Mouse (Mus musculus): ENCODE data around the gene Gsc. TPM values are rescaled to one million over a fixed set of nuclear protein-coding genes. Genes with fewer than 3 reads are reported as not detected.

The Gsc gene
- polyA plus RNA-seq, 1 experiment from 2014 or later, result 1.4 TPM

DNA sequence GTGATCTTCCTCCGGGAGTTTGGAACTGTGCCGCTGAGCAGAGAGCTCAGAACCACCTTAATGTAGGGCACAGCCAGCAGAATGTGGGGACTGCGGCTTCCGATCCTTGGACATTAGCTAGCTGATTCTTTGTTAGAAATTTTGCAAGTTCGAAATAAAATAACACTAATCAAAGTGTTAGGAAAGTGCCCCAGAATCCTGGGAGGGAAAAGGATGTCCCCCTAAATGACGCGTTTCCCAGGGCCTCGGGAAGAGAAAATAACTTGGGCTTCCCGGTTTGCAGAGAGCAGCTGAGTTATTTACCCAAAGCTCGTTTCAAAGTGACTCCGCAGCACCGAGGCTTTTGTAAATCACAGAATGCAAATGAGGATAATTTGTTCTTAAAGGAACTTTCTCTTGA is 3.9 kb upstream of the Gsc start:
- H3K9me3 ChIP-seq (ENCODE audit: control insufficient read depth, low read length), result no peaks in the 10 kb centered on the region
- H3K27me3 ChIP-seq (replicated peaks; ENCODE audit: control insufficient read depth, insufficient read depth, low read length), result peaks cover 86% of the 10 kb centered on the region
- H3K27ac ChIP-seq (ENCODE audit: low read depth, low read length), result no peak overlapping the region
- H3K9ac ChIP-seq (ENCODE audit: low read depth, low read length), result no peak overlapping the region
- no peak overlapping the region for H3K4me2 ChIP-seq
- ATAC-seq (replicated peaks; ENCODE audit: low FRiP score) (no peak), DNase-seq (ENCODE audit: low spot score) (peak; percentile 36)
- WGBS, result 3% methylated on average over 12 of the region's 12 CpGs
- no peak overlapping the region for H3K4me3 ChIP-seq (ENCODE audit: low read depth, low read length)
- H3K36me3 ChIP-seq (ENCODE audit: control insufficient read depth, insufficient read depth, low read length), result no peaks in the 10 kb centered on the region
- no peaks in the 10 kb centered on the region for H3K4me1 ChIP-seq (replicated peaks; ENCODE audit: control insufficient read depth, insufficient read depth, low read length)

DNA sequence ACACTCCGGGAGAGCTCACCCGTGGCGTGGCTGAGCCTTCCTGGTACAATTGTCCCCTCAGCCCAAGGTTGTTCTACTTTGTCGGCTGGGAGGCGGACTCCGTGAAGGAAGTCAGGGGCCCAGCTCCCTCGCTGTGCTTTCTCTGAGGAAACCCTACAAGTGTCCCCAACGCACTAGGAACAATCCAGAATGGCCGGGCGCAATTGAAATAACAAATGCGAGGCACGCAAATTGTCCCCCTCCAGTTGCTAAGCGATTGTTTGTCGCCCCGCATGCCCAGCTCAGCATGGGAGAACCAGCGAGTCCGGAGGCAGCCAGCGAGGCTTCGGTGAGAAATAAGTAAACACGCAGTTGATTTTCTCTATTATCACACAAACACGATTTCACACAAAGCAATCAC is 2.8 kb upstream of the Gsc start:
- no peaks in the 10 kb centered on the region for H3K36me3 ChIP-seq (ENCODE audit: control insufficient read depth, insufficient read depth, low read length)
- no peaks in the 10 kb centered on the region for H3K9me3 ChIP-seq (ENCODE audit: control insufficient read depth, low read length)
- H3K9ac ChIP-seq (ENCODE audit: low read depth, low read length), result no peak overlapping the region
- H3K4me1 ChIP-seq (replicated peaks; ENCODE audit: control insufficient read depth, insufficient read depth, low read length), result no peaks in the 10 kb centered on the region
- 3% methylated on average over 21 of the region's 21 CpGs for WGBS
- no peak overlapping the region for H3K4me2 ChIP-seq
- no peak overlapping the region for H3K4me3 ChIP-seq (ENCODE audit: low read depth, low read length)
- H3K27ac ChIP-seq (ENCODE audit: low read depth, low read length), result no peak overlapping the region
- no peak for ATAC-seq (replicated peaks; ENCODE audit: low FRiP score)
- H3K27me3 ChIP-seq (replicated peaks; ENCODE audit: control insufficient read depth, insufficient read depth, low read length), result peaks cover 95% of the 10 kb centered on the region
- peak; percentile 39 for DNase-seq (ENCODE audit: low spot score)

DNA sequence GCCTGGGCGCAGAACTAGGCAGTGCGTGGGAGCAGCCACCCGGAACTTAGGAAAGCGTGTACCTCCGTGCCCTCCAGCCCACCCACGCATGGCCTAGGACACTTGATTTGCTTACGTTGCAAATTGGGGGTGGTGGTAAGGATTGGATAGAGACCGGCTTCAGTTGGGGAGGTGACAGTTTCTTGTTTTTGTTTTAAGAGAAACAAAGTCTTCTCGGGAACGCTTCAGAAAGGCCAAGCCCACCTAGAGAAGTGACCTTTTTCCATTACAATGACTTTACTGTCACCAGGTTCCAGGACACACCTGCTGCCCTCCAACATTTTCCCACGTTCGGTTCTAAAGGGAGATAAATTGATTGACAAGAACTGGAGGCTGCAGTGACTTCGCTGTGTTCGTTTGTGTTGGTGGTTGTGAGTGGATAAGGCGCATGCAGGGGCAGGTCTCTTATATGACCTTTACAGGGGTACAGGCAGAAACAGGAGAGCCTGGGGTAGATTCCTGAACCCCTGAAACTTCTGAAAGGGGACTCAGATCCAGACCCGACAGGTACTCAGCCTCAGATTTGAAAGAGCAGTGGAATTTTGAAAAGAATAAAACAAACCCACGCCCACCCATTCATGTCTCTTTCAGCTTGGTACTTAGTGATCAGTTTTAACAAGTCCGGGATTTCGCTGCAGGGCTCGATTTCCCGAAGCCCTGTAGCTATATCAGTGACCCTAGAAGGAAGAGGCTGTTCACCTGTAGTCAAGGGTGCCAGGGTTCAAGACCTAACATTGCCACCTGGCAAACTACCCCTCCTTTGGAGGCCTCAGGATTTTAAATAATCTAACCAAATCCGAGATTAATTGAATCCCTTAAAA is 2.0 kb upstream of the Gsc start:
- DNase-seq (ENCODE audit: low spot score), result peak; percentile 35
- WGBS, result 4% methylated on average over 22 of the region's 22 CpGs
- H3K4me3 ChIP-seq (ENCODE audit: low read depth, low read length), result no peak overlapping the region
- no peak overlapping the region for H3K27ac ChIP-seq (ENCODE audit: low read depth, low read length)
- H3K4me2 ChIP-seq, result no peak overlapping the region
- H3K4me1 ChIP-seq (replicated peaks; ENCODE audit: control insufficient read depth, insufficient read depth, low read length), result no peaks in the 10 kb centered on the region
- peaks cover 96% of the 10 kb centered on the region for H3K27me3 ChIP-seq (replicated peaks; ENCODE audit: control insufficient read depth, insufficient read depth, low read length)
- H3K9ac ChIP-seq (ENCODE audit: low read depth, low read length), result no peak overlapping the region
- no peak for ATAC-seq (replicated peaks; ENCODE audit: low FRiP score)
- H3K9me3 ChIP-seq (ENCODE audit: control insufficient read depth, low read length), result no peaks in the 10 kb centered on the region
- H3K36me3 ChIP-seq (ENCODE audit: control insufficient read depth, insufficient read depth, low read length), result no peaks in the 10 kb centered on the region

GRCm38 (mm10) chr12:104474191-104474871 is 1.2 kb upstream of the Gsc start:
- Histone ChIP-seq H3K4me1 (replicated peaks; ENCODE audit: control insufficient read depth, insufficient read depth, low read length) (no peaks in the 10 kb centered on the region), H3K4me3 (ENCODE audit: low read depth, low read length) (no peak overlapping the region), H3K4me2 (no peak overlapping the region), H3K36me3 (ENCODE audit: control insufficient read depth, insufficient read depth, low read length) (no peaks in the 10 kb centered on the region), H3K9ac (ENCODE audit: low read depth, low read length) (no peak overlapping the region), H3K9me3 (ENCODE audit: control insufficient read depth, low read length) (no peaks in the 10 kb centered on the region), H3K27ac (ENCODE audit: low read depth, low read length) (no peak overlapping the region; the same call in 1 of the 2 replicates), H3K27me3 (replicated peaks; ENCODE audit: control insufficient read depth, insufficient read depth, low read length) (peaks cover 96% of the 10 kb centered on the region)
- WGBS, result under 1% methylated on average over 42 of the region's 42 CpGs
- DNase-seq (ENCODE audit: low spot score) (peak; percentile 39), ATAC-seq (replicated peaks; ENCODE audit: low FRiP score) (no peak)

DNA sequence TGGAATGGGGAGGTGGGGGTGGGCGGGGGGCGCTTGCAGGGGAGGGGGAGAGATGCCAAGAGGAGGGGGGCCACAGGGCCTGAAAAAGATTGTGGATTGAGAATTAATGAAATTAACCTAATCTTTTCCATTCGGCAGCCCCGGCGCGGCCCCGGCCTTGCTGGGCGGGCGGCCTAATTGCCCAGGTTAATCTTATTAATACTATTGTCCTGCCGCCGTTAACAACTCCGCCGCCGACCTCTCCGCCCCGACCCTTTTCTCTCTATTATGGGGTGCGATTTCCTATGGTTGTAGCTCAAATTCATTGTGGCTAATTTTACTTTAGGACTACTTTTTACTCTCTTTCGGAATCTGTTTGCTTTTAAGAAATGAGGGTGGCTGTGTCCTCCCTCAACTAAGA is 362 bp upstream of the Gsc start:
- Histone ChIP-seq H3K4me1 (replicated peaks; ENCODE audit: control insufficient read depth, insufficient read depth, low read length) (0 out of 2 replicates have a peak, but pooled peaks cover 2% of the 10 kb centered on the region), H3K4me3 (ENCODE audit: low read depth, low read length) (peak overlapping the region; percentile 55; the same call in 1 of the 2 replicates), H3K9ac (ENCODE audit: low read depth, low read length) (no peak overlapping the region), H3K27me3 (replicated peaks; ENCODE audit: control insufficient read depth, insufficient read depth, low read length) (peaks cover 97% of the 10 kb centered on the region), H3K36me3 (ENCODE audit: control insufficient read depth, insufficient read depth, low read length) (no peaks in the 10 kb centered on the region), H3K4me2 (peak overlapping the region; percentile 79), H3K27ac (ENCODE audit: low read depth, low read length) (no peak overlapping the region), H3K9me3 (ENCODE audit: control insufficient read depth, low read length) (no peaks in the 10 kb centered on the region)
- DNase-seq (ENCODE audit: low spot score), result no peak
- no peak for ATAC-seq (replicated peaks; ENCODE audit: low FRiP score)
- 2% methylated on average over 16 of the region's 18 CpGs for WGBS

DNA sequence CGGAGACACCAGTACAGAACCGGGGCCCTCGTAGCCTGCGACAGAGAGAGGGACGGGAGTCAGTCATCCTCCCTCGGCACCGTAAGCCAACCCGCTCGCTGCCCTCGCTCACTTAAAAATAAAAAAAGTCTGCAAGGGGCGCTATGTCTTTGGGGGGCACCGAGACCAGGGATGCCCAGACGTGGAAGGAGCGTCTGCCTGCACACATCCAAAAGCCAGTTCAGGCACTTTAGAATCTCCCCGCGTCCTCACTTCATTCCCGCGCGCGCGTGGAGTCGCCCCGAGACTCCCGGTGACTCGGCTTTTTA is 958 bp downstream of the Gsc start:
- Histone ChIP-seq H3K27ac (ENCODE audit: low read depth, low read length) (no peak overlapping the region), H3K4me2 (peak overlapping the region; percentile 79), H3K9ac (ENCODE audit: low read depth, low read length) (no peak overlapping the region), H3K4me1 (replicated peaks; ENCODE audit: control insufficient read depth, insufficient read depth, low read length) (0 out of 2 replicates have a peak, but pooled peaks cover 4% of the 10 kb centered on the region), H3K27me3 (replicated peaks; ENCODE audit: control insufficient read depth, insufficient read depth, low read length) (peaks cover 85% of the 10 kb centered on the region), H3K9me3 (ENCODE audit: control insufficient read depth, low read length) (no peaks in the 10 kb centered on the region), H3K4me3 (ENCODE audit: low read depth, low read length) (peak overlapping the region; percentile 55), H3K36me3 (ENCODE audit: control insufficient read depth, insufficient read depth, low read length) (no peaks in the 10 kb centered on the region)
- DNase-seq (ENCODE audit: low spot score), result no peak
- WGBS, result 1% methylated on average over 25 of the region's 25 CpGs
- no peak for ATAC-seq (replicated peaks; ENCODE audit: low FRiP score)

DNA sequence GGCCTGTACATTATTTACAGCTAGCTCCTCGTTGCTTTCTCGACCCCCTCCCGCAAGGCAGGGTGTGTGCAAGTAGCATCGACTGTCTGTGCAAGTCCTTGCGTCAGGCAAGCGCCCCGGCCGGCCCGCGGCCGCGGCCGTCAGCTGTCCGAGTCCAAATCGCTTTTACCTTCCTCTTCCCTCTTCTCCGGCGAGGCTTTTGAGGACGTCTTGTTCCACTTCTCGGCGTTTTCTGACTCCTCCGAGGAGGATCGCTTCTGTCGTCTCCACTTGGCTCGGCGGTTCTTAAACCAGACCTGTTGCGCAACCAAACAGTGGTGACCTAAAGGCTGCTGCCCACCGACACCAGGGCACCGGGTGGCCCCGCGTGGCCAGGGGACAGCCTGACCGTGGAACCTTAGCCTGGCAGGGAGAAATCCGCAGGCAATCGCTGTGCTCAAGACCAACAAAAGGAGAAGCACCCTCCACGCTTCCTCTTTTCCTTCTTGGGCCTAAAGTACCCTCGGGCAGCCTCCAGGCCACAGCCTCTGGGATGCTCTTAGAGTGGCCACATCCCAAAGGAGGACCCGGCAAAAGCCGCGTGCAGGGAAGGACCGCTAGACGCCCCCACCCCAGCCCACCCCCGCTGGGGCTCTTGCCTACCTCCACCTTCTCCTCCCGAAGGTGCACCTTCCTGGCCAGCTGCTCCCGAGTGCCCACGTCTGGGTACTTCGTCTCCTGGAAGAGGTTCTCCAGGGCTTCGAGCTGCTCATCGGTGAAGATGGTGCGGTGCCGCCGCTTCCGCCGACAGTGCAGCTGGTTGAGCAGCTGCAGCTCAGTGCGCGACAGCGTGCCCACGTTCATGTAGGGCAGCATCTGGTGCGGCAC is 1.5 kb downstream of the Gsc start:
- Histone ChIP-seq H3K27me3 (replicated peaks; ENCODE audit: control insufficient read depth, insufficient read depth, low read length) (peaks cover 82% of the 10 kb centered on the region), H3K36me3 (ENCODE audit: control insufficient read depth, insufficient read depth, low read length) (no peaks in the 10 kb centered on the region), H3K4me2 (peak overlapping the region; percentile 79), H3K4me1 (replicated peaks; ENCODE audit: control insufficient read depth, insufficient read depth, low read length) (0 out of 2 replicates have a peak, but pooled peaks cover 4% of the 10 kb centered on the region), H3K27ac (ENCODE audit: low read depth, low read length) (no peak overlapping the region), H3K9ac (ENCODE audit: low read depth, low read length) (no peak overlapping the region), H3K9me3 (ENCODE audit: control insufficient read depth, low read length) (no peaks in the 10 kb centered on the region), H3K4me3 (ENCODE audit: low read depth, low read length) (0 out of 2 replicates have a peak overlapping the region, but pooled peaks have one; percentile 55)
- 0 out of 2 replicates have a peak, but pooled peaks have one; percentile 17 for ATAC-seq (replicated peaks; ENCODE audit: low FRiP score)
- WGBS, result 2% methylated on average over 57 of the region's 57 CpGs
- peak; percentile 51 for DNase-seq (ENCODE audit: low spot score)

DNA sequence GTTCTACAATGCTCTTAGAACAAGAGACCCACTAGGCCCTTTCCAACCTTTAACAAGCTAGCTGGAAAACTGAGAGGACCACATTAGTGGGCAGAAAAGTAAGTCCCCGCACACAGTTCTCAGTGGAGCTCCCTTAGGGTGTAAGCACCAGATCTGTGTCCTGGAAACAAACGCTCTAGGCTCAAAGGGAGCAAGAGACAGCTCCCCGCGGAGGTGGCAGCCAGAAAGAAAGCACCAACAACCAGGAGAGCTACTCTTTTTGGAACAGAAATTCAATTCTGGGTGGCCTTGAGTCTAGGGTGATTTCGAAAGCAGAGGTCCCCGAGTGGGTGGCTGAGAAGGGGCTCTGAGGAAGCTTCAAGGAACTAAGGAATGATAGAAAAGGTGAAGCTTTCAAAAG is 2.5 kb downstream of the Gsc start:
- no peak overlapping the region for H3K9ac ChIP-seq (ENCODE audit: low read depth, low read length)
- ATAC-seq (replicated peaks; ENCODE audit: low FRiP score) (no peak), DNase-seq (ENCODE audit: low spot score) (no peak)
- no peaks in the 10 kb centered on the region for H3K9me3 ChIP-seq (ENCODE audit: control insufficient read depth, low read length)
- 13% methylated on average over 6 of the region's 6 CpGs for WGBS
- H3K4me3 ChIP-seq (ENCODE audit: low read depth, low read length), result no peak overlapping the region
- peaks cover 77% of the 10 kb centered on the region for H3K27me3 ChIP-seq (replicated peaks; ENCODE audit: control insufficient read depth, insufficient read depth, low read length)
- H3K36me3 ChIP-seq (ENCODE audit: control insufficient read depth, insufficient read depth, low read length), result no peaks in the 10 kb centered on the region
- no peak overlapping the region for H3K4me2 ChIP-seq
- H3K27ac ChIP-seq (ENCODE audit: low read depth, low read length), result no peak overlapping the region
- H3K4me1 ChIP-seq (replicated peaks; ENCODE audit: control insufficient read depth, insufficient read depth, low read length), result 0 out of 2 replicates have a peak, but pooled peaks cover 4% of the 10 kb centered on the region
